Mouse (Mus musculus) heart, postnatal 0 days (tissue): ENCODE results near the gene Wdr12. TPM values are rescaled to one million over a fixed set of nuclear protein-coding genes. Genes with fewer than 3 reads are reported as not detected.
A peak's percentile ranks its signal among the peaks of the same experiment; 100 is the strongest.

Experiments
- ATAC-seq: fragments of 200-750 bp; cut with Nextera tagmentation; 2 replicates; pipeline ENCODE4 v1.8.0; 2017; ENCODE audit warnings: low read depth, moderate number of reproducible peaks, moderate library complexity; ENCODE audit not compliant: insufficient read depth
- DNase-seq: peaks from one replicate; pipeline ENCODE4 v3.0.0-alpha.2; 2016; ENCODE audit warnings: low spot score
- H3K27ac ChIP-seq: fragments of 300-500 bp; sonication (generic); 2 replicates; pipeline ENCODE4 v1.5.1; 2014; ENCODE audit warnings: low read depth, mild to moderate bottlenecking
- H3K27me3 ChIP-seq: fragments of 300-500 bp; sonication (generic); 2 replicates; pipeline ENCODE4 v1.6.1; 2014; ENCODE audit warnings: low read length, mixed read lengths; ENCODE audit not compliant: control insufficient read depth, insufficient read depth
- H3K36me3 ChIP-seq: fragments of 300-500 bp; sonication (generic); replicated peaks from 2 replicates; pipeline ENCODE4 v1.6.1; 2014; ENCODE audit warnings: low read length, mixed read lengths; ENCODE audit not compliant: control insufficient read depth, insufficient read depth
- H3K4me1 ChIP-seq: fragments of 300-500 bp; sonication (generic); 2 replicates; pipeline ENCODE4 v1.6.1; 2014; ENCODE audit warnings: antibody characterized with exemption; ENCODE audit not compliant: control insufficient read depth, insufficient read depth
- H3K4me2 ChIP-seq: fragments of 300-500 bp; sonication (generic); 2 replicates; pipeline ENCODE4 v1.6.1; 2014; ENCODE audit warnings: low read depth, mild to moderate bottlenecking, low read length, moderate library complexity
- H3K4me3 ChIP-seq: fragments of 300-500 bp; sonication (generic); 2 replicates; pipeline ENCODE4 v1.5.1; 2014; ENCODE audit warnings: low read depth, low read length
- H3K9ac ChIP-seq: fragments of 300-500 bp; sonication (generic); replicated peaks from 2 replicates; pipeline ENCODE4 v1.6.1; 2014; ENCODE audit warnings: low read depth, low read length, mixed read lengths
- H3K9me3 ChIP-seq: fragments of 300-500 bp; sonication (generic); replicated peaks from 2 replicates; pipeline ENCODE4 v1.6.1; 2016; ENCODE audit warnings: low read length; ENCODE audit not compliant: control insufficient read depth
- CTCF ChIP-seq: IDR thresholded peaks from 2 replicates; pipeline ENCODE4 v1.5.1; 2016; ENCODE audit warnings: antibody characterized with exemption, control low read depth, low read depth
- EP300 ChIP-seq: IDR thresholded peaks from 2 replicates; pipeline ENCODE4 v1.6.1; 2016; ENCODE audit warnings: antibody characterized with exemption, low read depth
- WGBS: fragments of 180-500 bp; shearing (Covaris S2); extraction: QIAGEN DNeasy Blood & Tissue Kit; methylation state at CpG from one replicate; pipeline ENCODE4 v1.1.7; 2014; 5-methylcytosine and 5-hydroxymethylcytosine counted together
- polyA plus RNA-seq: library from polyadenylated mRNA; unstranded; fragments of >200 nt; fragmentation: Nextera tagmentation; extraction: Ambion mirVana; gene quantifications from 2 replicates; pipeline ENCODE4 v1.2.1, GENCODE M21; 2015
- total RNA-seq: library from RNA; depleted of rRNA; stranded (reverse); fragments of >200 nt; gene quantifications from 2 replicates; pipeline ENCODE4 v1.2.3, GENCODE M21; 2014; ENCODE audit warnings: low replicate concordance; rRNA removed

The Wdr12 gene
- total RNA-seq (10.8 and 24.2 TPM in 2 replicates), polyA plus RNA-seq (19.5 and 20.5 TPM in 2 replicates)

DNA sequence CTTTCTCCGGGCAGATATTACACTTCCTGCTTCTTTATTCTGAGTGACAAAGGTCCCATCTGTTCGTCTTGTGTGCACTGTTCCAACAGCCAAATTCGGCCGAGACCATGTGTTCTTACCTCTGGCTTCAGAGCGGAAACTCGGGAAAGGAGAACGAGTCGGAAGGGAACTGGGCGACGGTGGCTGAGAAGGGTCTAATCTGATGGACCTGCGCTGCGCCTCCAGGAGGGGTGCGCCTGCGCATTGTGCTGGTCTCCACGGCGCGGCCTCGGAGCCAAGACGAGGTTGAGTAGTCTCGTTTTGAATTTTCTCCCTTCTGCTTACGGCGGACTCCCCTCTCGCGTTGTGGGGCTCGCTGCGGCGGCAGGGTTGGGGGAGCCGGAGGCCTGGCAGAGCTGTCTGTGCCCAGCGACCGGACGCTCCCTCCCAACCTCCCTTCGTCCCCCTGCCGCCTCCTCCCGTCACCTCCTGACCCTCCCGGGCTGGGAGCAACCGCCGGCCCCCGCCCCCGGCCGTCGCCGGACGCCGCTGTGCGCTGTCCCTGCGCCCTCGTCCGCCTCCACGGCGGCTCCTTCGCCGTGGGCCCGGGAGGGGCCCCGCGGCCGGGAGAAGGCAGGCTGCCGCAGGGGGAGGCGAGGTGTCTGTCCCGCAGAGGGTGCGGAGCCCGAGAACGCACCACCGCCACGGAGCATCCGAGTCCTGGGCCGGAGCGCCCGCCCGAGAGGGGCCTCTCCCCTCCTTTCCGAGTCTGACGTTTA lies at the start of gene Wdr12, which contains the start of gene Carf:
TSS of gene Wdr12 (minus strand) at position 622 of the 758 bp plus-strand sequence.
TSS of gene Carf (plus strand) at position 224 of the 758 bp plus-strand sequence.
- TF ChIP-seq CTCF (no peak), EP300 (peak; percentile 35; the same call in 1 of the 2 replicates)
- Histone ChIP-seq H3K4me2 (peak within 1 kb of the TSS; percentile 70), H3K36me3 (peaks cover 9% of the 10 kb centered on the region), H3K4me3 (peak within 1 kb of the TSS; percentile 95), H3K9me3 (no peaks in the 10 kb centered on the region), H3K27me3 (no peaks in the 10 kb centered on the region), H3K4me1 (peaks cover 4% of the 10 kb centered on the region; the same call in 1 of the 2 replicates), H3K9ac (peak within 1 kb of the TSS; percentile 91), H3K27ac (peak within 1 kb of the TSS; percentile 98)
- WGBS: under 1% methylated on average over 68 of the region's 71 CpGs
- ATAC-seq (peak; percentile 95), DNase-seq (peak; percentile 99)

DNA sequence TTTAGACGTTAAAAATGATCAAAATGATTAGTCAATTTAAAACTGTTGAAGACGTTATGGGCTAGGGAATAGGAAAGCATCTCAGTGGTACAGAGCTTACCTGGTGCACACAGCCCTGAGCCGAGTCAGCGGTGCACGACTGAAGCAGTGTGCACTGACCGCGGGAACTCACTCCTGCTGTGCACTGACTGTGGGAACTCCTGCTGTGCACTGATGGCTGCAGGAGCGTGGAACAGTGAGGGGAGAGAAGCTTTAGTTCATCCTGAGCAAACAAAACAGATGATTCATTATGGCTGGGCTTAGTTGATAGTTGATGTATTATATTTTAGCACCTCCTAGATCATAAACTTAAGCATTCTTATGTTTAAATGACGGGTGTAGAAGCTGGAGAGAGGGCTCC lies 38.9 kb upstream of the Wdr12 start:
- H3K4me1 ChIP-seq: no peaks in the 10 kb centered on the region
- no peaks in the 10 kb centered on the region for H3K27me3 ChIP-seq
- no peak overlapping the region for H3K9ac ChIP-seq
- DNase-seq (no peak), ATAC-seq (no peak)
- no peak overlapping the region for H3K4me2 ChIP-seq
- H3K36me3 ChIP-seq: peaks cover 17% of the 10 kb centered on the region
- WGBS: 63% methylated on average over 9 of the region's 9 CpGs
- no peak for TF ChIP-seq CTCF
- TF ChIP-seq EP300: no peak
- H3K27ac ChIP-seq: no peak overlapping the region
- H3K9me3 ChIP-seq: no peaks in the 10 kb centered on the region
- H3K4me3 ChIP-seq: no peak overlapping the region

DNA sequence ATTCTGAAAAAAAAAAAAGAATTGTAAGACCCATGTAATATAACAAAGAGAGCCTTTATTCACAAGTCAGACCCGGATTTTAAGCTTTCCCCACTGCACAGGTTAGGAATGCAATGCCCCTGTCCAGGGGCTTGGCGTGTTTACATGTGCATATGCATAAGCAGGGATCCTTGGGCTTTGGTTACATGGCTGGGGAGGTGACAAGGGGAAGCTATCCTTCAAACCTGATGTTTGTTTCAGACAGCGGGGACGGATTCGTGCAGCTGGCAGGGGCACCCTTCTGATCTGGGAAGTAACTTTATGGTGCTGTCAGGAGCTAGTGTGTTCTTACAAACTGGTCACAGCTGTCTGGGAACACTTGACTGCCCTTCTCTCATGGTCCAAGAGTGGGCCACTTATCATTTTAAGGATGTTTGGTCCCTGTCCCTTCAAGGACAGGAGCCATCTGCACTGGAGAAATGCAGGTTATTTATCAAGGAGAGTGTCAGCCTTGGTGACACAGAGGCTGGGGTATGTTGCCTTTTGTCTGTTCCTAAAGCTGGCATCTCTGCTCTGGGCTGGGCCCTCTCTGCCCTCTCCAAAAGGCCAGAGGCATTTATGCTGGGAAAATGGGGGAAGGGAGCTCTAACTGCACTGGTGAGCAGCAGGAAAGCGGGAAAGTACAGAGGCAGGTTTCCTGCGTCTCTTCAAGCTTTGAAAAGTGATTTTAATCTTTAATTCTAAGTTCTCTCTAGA lies 19.4 kb upstream of the Wdr12 start:
- H3K4me2 ChIP-seq: no peak overlapping the region
- WGBS: 78% methylated on average over 7 of the region's 7 CpGs
- H3K4me1 ChIP-seq: no peaks in the 10 kb centered on the region
- H3K9ac ChIP-seq: no peak overlapping the region
- no peak overlapping the region for H3K4me3 ChIP-seq
- H3K36me3 ChIP-seq: peaks cover 16% of the 10 kb centered on the region
- no peak overlapping the region for H3K27ac ChIP-seq
- ATAC-seq: no peak
- no peaks in the 10 kb centered on the region for H3K9me3 ChIP-seq
- H3K27me3 ChIP-seq: no peaks in the 10 kb centered on the region
- no peak for TF ChIP-seq EP300
- no peak for TF ChIP-seq CTCF
- no peak for DNase-seq

DNA sequence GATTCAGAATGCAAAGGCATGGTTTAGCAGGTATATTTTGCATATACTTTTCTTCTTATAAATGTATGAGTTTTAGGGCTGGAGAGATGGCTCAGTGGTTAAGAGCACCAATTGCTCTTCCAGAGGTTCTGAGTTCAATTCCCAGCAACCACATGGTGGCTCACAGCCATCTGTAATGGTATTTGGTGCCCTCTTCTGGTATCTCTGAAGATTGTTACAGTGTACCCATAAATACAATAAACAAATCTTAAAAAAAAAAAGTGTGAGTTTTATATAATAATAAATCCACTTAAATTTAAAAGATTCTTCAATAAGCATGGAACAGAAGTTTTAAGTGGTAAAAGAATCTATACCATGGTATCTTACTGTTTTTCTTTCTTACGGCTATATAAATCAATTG lies 6.1 kb upstream of the Wdr12 start:
- H3K4me1 ChIP-seq: no peaks in the 10 kb centered on the region
- no peaks in the 10 kb centered on the region for H3K27me3 ChIP-seq
- H3K4me3 ChIP-seq: no peak overlapping the region
- no peak overlapping the region for H3K9ac ChIP-seq
- H3K4me2 ChIP-seq: no peak overlapping the region
- H3K36me3 ChIP-seq: peaks cover 18% of the 10 kb centered on the region
- no peaks in the 10 kb centered on the region for H3K9me3 ChIP-seq
- H3K27ac ChIP-seq: no peak overlapping the region
- ATAC-seq (no peak), DNase-seq (no peak)
- no peak for TF ChIP-seq EP300
- no peak for TF ChIP-seq CTCF
- WGBS: 94% methylated on average over 1 of the region's 1 CpGs

DNA sequence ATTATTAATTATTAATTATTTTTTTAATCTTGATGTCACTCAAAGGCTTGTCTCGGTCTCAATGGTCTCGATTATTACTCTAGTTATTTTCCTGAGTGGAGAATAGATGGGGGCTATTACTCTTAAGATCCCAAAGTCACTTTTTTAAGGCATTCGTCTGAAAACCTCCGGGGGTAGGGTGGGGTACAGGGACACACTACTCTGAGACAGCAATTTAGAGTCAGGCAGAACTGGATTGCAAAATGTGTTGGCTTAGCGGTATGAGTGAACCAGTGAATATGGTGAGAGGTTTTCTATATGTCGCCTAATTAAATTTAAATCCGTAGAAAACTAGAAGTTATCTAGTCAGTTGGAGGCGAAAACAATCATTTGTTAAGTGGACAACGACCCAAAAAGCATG lies 394 bp upstream of the Wdr12 start:
- Histone ChIP-seq H3K27me3 (no peaks in the 10 kb centered on the region), H3K9ac (peak overlapping the region; percentile 91), H3K4me2 (peak overlapping the region; percentile 70), H3K9me3 (no peaks in the 10 kb centered on the region), H3K4me1 (peaks cover 4% of the 10 kb centered on the region; the same call in 1 of the 2 replicates), H3K27ac (peak overlapping the region; percentile 98), H3K36me3 (peaks cover 6% of the 10 kb centered on the region), H3K4me3 (peak overlapping the region; percentile 95)
- 13% methylated on average over 9 of the region's 9 CpGs for WGBS
- ATAC-seq (no peak), DNase-seq (peak; percentile 13)
- TF ChIP-seq CTCF (no peak), EP300 (no peak)
